Mouse (Mus musculus): ENCODE data around the gene Kif18b.

GRCm38 (mm10) chr11:102915380-102915779 lies 9.5 kb downstream of the Kif18b start:
- TF ChIP-seq MAX (IDR thresholded peaks at IDR 0.05) (no peak), CTCF (IDR thresholded peaks at IDR 0.05; ENCODE audit: control insufficient read depth, insufficient read depth, insufficient read length) (no peak), USF1 (IDR thresholded peaks at IDR 0.05; ENCODE audit: low read depth) (no peak), CEBPB (IDR thresholded peaks at IDR 0.05; ENCODE audit: low read depth) (no peak), MYOD1 (IDR thresholded peaks at IDR 0.05; ENCODE audit: control insufficient read depth, insufficient read length, low read depth) (no peak)

Measured in C2C12 (cell line).